In genomic region chrX:127554001-127554400, GRCm38 (mm10) we compare ENCODE assay signal across 22 mouse cellular contexts.
A peak's percentile ranks its signal among the peaks of the same experiment; 100 is the strongest.
DNase-seq lines count a peak whose midpoint lies in the region; ATAC-seq and TF ChIP-seq lines count a peak whose summit lies in the region.
"Had no signal": no experiment of that assay in that cellular context is flagged by ENCODE, and none has a peak within 500 bp of the region (broad histone marks: within the 10 kb centered on the region; RNA-seq: fewer than 3 reads in every experiment).

No protein-coding gene starts in this region.

- no peak overlapping the region for H3K27ac ChIP-seq in forebrain, embryonic 11.5 days (ENCODE audit: low read depth, low read length)
- no peak overlapping the region for H3K27ac ChIP-seq in forebrain, embryonic 15.5 days (replicated peaks)
- H3K27ac ChIP-seq in hindbrain, postnatal 0 days: no peak overlapping the region
- H3K27ac ChIP-seq in hindbrain, embryonic 13.5 days: no peak overlapping the region
- H3K27ac ChIP-seq: embryonic facial prominence, embryonic 15.5 days; forebrain, embryonic 12.5 days; heart, embryonic 10.5 days; hindbrain, embryonic 15.5 days had no signal

- no peaks in the 10 kb centered on the region for H3K36me3 ChIP-seq in forebrain, embryonic 11.5 days (ENCODE audit: control insufficient read depth, insufficient read depth, low read length)
- H3K36me3 ChIP-seq in forebrain, embryonic 15.5 days: no peaks in the 10 kb centered on the region
- H3K36me3 ChIP-seq in hindbrain, postnatal 0 days (ENCODE audit: insufficient read depth, low read length): no peaks in the 10 kb centered on the region
- no peaks in the 10 kb centered on the region for H3K36me3 ChIP-seq in hindbrain, embryonic 13.5 days
- H3K36me3 ChIP-seq: embryonic facial prominence, embryonic 15.5 days; forebrain, embryonic 12.5 days; heart, embryonic 10.5 days; hindbrain, embryonic 15.5 days had no signal

- H3K27me3 ChIP-seq in forebrain, embryonic 11.5 days (ENCODE audit: control insufficient read depth, insufficient read depth, low read length): no peaks in the 10 kb centered on the region
- H3K27me3 ChIP-seq in forebrain, embryonic 15.5 days: no peaks in the 10 kb centered on the region
- H3K27me3 ChIP-seq in hindbrain, postnatal 0 days (ENCODE audit: insufficient read depth, low read length): no peaks in the 10 kb centered on the region
- H3K27me3 ChIP-seq in hindbrain, embryonic 13.5 days: no peaks in the 10 kb centered on the region
- H3K27me3 ChIP-seq: embryonic facial prominence, embryonic 15.5 days; forebrain, embryonic 12.5 days; hindbrain, embryonic 15.5 days had no signal

- ATAC-seq in forebrain, embryonic 11.5 days (replicated peaks; ENCODE audit: low FRiP score): 0 out of 2 replicates have a peak, but pooled peaks have one; percentile 49
- no peak for ATAC-seq in forebrain, embryonic 15.5 days (replicated peaks)
- no peak for ATAC-seq in hindbrain, postnatal 0 days
- no peak for ATAC-seq in hindbrain, embryonic 13.5 days (ENCODE audit: low FRiP score)
- ATAC-seq: inflammation-experienced regulatory T-cells, adult 6 months; intestine, postnatal 0 days had no signal

- H3K9ac ChIP-seq in forebrain, embryonic 11.5 days (ENCODE audit: low read length): no peak overlapping the region
- no peak overlapping the region for H3K9ac ChIP-seq in forebrain, embryonic 15.5 days (replicated peaks)
- no peak overlapping the region for H3K9ac ChIP-seq in hindbrain, postnatal 0 days (replicated peaks; ENCODE audit: low read length)
- no peak overlapping the region for H3K9ac ChIP-seq in hindbrain, embryonic 13.5 days
- H3K9ac ChIP-seq: embryonic facial prominence, embryonic 15.5 days; forebrain, embryonic 12.5 days; hindbrain, embryonic 15.5 days had no signal

- H3K4me1 ChIP-seq in forebrain, embryonic 11.5 days (replicated peaks; ENCODE audit: control insufficient read depth, insufficient read depth, low read length): no peaks in the 10 kb centered on the region
- H3K4me1 ChIP-seq in forebrain, embryonic 15.5 days: no peaks in the 10 kb centered on the region
- no peaks in the 10 kb centered on the region for H3K4me1 ChIP-seq in hindbrain, postnatal 0 days (ENCODE audit: insufficient read depth, low read length)
- no peaks in the 10 kb centered on the region for H3K4me1 ChIP-seq in hindbrain, embryonic 13.5 days (replicated peaks)
- H3K4me1 ChIP-seq: embryonic facial prominence, embryonic 15.5 days; forebrain, embryonic 12.5 days; heart, embryonic 10.5 days; hindbrain, embryonic 15.5 days had no signal

- no peak overlapping the region for H3K4me2 ChIP-seq in forebrain, embryonic 11.5 days (ENCODE audit: low read depth, low read length, severe bottlenecking)
- H3K4me2 ChIP-seq in forebrain, embryonic 15.5 days (replicated peaks): no peak overlapping the region
- no peak overlapping the region for H3K4me2 ChIP-seq in hindbrain, postnatal 0 days (ENCODE audit: low read depth, low read length)
- no peak overlapping the region for H3K4me2 ChIP-seq in hindbrain, embryonic 13.5 days
- H3K4me2 ChIP-seq: embryonic facial prominence, embryonic 15.5 days; forebrain, embryonic 12.5 days; hindbrain, embryonic 15.5 days had no signal

- no peak for DNase-seq in forebrain, embryonic 11.5 days (ENCODE audit: low spot score)
- DNase-seq in hindbrain, postnatal 0 days (ENCODE audit: low spot score): peak; percentile 48
- DNase-seq in A20 (ENCODE audit: low read depth, low spot score): peak; percentile 24
- DNase-seq in brain, adult 2 months (ENCODE audit: low read depth, low spot score): peak; percentile 4
- DNase-seq in yolk sac, embryonic 10.5 days (ENCODE audit: low spot score): no peak
- DNase-seq: adrenal gland, postnatal 10 days; cerebellum, adult 18-20 months; cerebellum, postnatal 25 days; gastrocnemius, postnatal 10 days; heart, adult 18-20 months; heart, postnatal 10 days; heart, postnatal 4 days; kidney, adult 8-10 months had no signal

- TF ChIP-seq CTCF in hindbrain, postnatal 0 days (IDR thresholded peaks at IDR 0.05; ENCODE audit: low read depth): no peak

- H3K4me3 ChIP-seq in forebrain, embryonic 11.5 days (ENCODE audit: low read depth, low read length): no peak overlapping the region
- H3K4me3 ChIP-seq in forebrain, embryonic 15.5 days: no peak overlapping the region
- H3K4me3 ChIP-seq in hindbrain, postnatal 0 days (ENCODE audit: low read length): no peak overlapping the region
- no peak overlapping the region for H3K4me3 ChIP-seq in hindbrain, embryonic 13.5 days
- H3K4me3 ChIP-seq: embryonic facial prominence, embryonic 15.5 days; erythroblast, embryonic 14.5 days; forebrain, embryonic 12.5 days; heart, embryonic 10.5 days; hindbrain, embryonic 15.5 days had no signal

- no peaks in the 10 kb centered on the region for H3K9me3 ChIP-seq in forebrain, embryonic 11.5 days (ENCODE audit: control insufficient read depth, low read length)
- H3K9me3 ChIP-seq in forebrain, embryonic 15.5 days: no peaks in the 10 kb centered on the region
- H3K9me3 ChIP-seq in hindbrain, postnatal 0 days (ENCODE audit: low read length): no peaks in the 10 kb centered on the region
- no peaks in the 10 kb centered on the region for H3K9me3 ChIP-seq in hindbrain, embryonic 13.5 days
- H3K9me3 ChIP-seq: embryonic facial prominence, embryonic 15.5 days; forebrain, embryonic 12.5 days; heart, embryonic 10.5 days; hindbrain, embryonic 15.5 days had no signal

Comparison
In these comparisons a context has a peak if more than half of its experiments do, and no peak if none do; other contexts are left out.
1. DNase-seq: peak in hindbrain, postnatal 0 days (single experiment), A20 (single experiment) and brain, adult 2 months (single experiment); none in forebrain, embryonic 11.5 days (single experiment) and yolk sac, embryonic 10.5 days (single experiment).